Mouse (Mus musculus): ENCODE results near the gene Gm28047. TPM values are rescaled to one million over a fixed set of nuclear protein-coding genes. Genes with fewer than 3 reads are reported as not detected.

Gene Gm28047
- polyA plus RNA-seq, 1 experiment from 2014 or later, result not detected

DNA sequence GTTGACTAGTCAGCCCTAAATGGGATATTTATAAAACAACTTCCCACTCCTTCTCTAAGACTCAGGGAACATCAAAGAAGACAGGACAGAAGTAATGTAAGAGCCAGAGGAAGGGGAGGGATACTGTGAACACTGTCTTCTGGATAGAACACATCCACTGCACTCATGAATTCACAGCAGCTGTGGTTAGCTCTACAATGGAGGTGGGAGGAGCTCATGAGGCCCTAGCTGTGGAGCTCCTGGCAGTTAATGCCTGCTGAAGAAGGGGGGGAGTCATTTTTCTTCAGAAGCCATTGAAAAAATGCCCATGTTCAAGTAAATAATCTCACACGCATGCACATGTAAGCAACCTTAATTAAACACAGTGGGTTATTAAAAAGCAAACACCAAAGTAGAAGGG, 47.9 kb downstream of the Gm28047 start:
- no peaks in the 10 kb centered on the region for H3K4me1 ChIP-seq (ENCODE audit: control insufficient read depth, insufficient read depth, low read length)
- no peaks in the 10 kb centered on the region for H3K36me3 ChIP-seq (ENCODE audit: control insufficient read depth, insufficient read depth, low read length)
- no peak overlapping the region for H3K4me3 ChIP-seq (ENCODE audit: low read depth, low read length)
- H3K9me3 ChIP-seq (replicated peaks; ENCODE audit: control insufficient read depth, low read length, poor library complexity, severe bottlenecking), result no peaks in the 10 kb centered on the region
- no peaks in the 10 kb centered on the region for H3K27me3 ChIP-seq (ENCODE audit: control insufficient read depth, insufficient read depth, low read depth, low read length)
- no peak overlapping the region for H3K9ac ChIP-seq (ENCODE audit: low read depth, low read length)
- H3K4me2 ChIP-seq (ENCODE audit: low read length), result no peak overlapping the region
- H3K27ac ChIP-seq (ENCODE audit: low read length), result no peak overlapping the region
- no peak for ATAC-seq
- WGBS, result 74% methylated on average over 1 of the region's 1 CpGs

DNA sequence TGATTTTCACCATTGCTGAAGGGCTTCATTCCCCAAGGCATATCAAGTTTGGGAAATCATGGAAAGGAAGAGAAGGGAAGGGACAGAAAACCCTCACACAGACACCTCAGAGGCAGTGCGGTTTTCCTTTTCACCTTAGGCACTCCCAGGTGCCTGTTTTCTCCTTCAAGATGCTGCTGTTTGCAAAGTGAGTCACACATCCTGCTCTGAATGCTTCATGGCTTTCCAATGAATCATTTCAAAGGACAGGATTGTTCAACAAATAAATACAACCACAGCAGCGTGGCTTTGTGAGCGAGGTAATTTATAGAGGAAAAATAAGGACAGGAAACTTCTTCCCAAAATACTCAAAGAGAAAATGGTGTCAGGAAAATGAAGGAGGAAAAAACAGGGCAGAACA, 52.8 kb downstream of the Gm28047 start:
- H3K27ac ChIP-seq (ENCODE audit: low read length), result 0 out of 2 replicates have a peak overlapping the region, but pooled peaks have one; percentile 18
- H3K36me3 ChIP-seq (ENCODE audit: control insufficient read depth, insufficient read depth, low read length), result no peaks in the 10 kb centered on the region
- ATAC-seq, result no peak
- no peak overlapping the region for H3K4me2 ChIP-seq (ENCODE audit: low read length)
- H3K4me1 ChIP-seq (ENCODE audit: control insufficient read depth, insufficient read depth, low read length), result no peaks in the 10 kb centered on the region
- H3K27me3 ChIP-seq (ENCODE audit: control insufficient read depth, insufficient read depth, low read depth, low read length), result no peaks in the 10 kb centered on the region
- H3K4me3 ChIP-seq (ENCODE audit: low read depth, low read length), result no peak overlapping the region
- 86% methylated on average over 3 of the region's 3 CpGs for WGBS
- no peak overlapping the region for H3K9ac ChIP-seq (ENCODE audit: low read depth, low read length)
- no peaks in the 10 kb centered on the region for H3K9me3 ChIP-seq (replicated peaks; ENCODE audit: control insufficient read depth, low read length, poor library complexity, severe bottlenecking)

DNA sequence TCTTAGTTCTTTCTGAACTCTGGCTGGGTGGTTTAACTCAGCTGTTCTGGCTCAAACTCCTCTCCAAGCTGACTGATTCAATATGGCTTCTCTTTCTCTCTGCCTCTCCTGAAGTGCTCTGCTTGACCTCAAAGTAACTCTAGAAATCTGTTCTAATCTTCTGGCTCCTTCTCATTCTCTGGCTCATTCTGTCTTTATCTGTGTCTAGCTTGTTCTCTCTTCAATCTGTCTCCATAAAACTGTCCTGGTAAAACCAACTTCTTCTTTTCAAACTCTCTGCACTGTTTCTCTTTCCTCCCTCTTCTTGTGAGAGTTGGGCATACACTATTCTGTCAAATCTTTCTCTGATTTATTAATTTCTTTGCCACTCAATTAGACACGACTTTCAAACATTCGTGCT, 57.0 kb downstream of the Gm28047 start:
- WGBS, result 96% methylated on average over 2 of the region's 2 CpGs
- ATAC-seq, result no peak
- no peaks in the 10 kb centered on the region for H3K9me3 ChIP-seq (replicated peaks; ENCODE audit: control insufficient read depth, low read length, poor library complexity, severe bottlenecking)
- H3K4me3 ChIP-seq (ENCODE audit: low read depth, low read length), result no peak overlapping the region
- no peaks in the 10 kb centered on the region for H3K4me1 ChIP-seq (ENCODE audit: control insufficient read depth, insufficient read depth, low read length)
- no peaks in the 10 kb centered on the region for H3K27me3 ChIP-seq (ENCODE audit: control insufficient read depth, insufficient read depth, low read depth, low read length)
- H3K36me3 ChIP-seq (ENCODE audit: control insufficient read depth, insufficient read depth, low read length), result no peaks in the 10 kb centered on the region
- no peak overlapping the region for H3K27ac ChIP-seq (ENCODE audit: low read length)
- no peak overlapping the region for H3K4me2 ChIP-seq (ENCODE audit: low read length)
- H3K9ac ChIP-seq (ENCODE audit: low read depth, low read length), result no peak overlapping the region

DNA sequence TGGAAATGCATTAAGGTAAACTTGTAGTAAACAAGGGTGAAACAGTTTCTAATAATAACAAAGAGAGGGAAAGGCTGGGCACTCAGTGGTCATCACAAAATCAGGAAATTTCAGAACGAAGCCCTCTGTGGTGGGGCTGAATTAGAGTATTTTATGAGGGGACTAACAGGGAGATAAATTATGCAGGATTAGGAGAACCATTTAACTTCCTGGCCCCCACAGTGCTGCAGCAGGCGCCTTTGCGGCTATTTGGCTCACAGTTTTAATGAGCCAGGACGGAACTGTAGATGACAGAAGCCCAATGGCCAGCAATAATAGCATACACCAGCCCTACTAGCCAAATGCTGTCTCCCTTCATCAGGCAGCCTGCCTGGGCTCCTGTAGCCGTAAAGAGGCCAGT, 61.2 kb downstream of the Gm28047 start:
- no peak overlapping the region for H3K4me3 ChIP-seq (ENCODE audit: low read depth, low read length)
- H3K4me1 ChIP-seq (ENCODE audit: control insufficient read depth, insufficient read depth, low read length), result no peaks in the 10 kb centered on the region; the same call in 1 of the 2 replicates
- no peaks in the 10 kb centered on the region for H3K9me3 ChIP-seq (replicated peaks; ENCODE audit: control insufficient read depth, low read length, poor library complexity, severe bottlenecking)
- no peak for ATAC-seq
- no peaks in the 10 kb centered on the region for H3K36me3 ChIP-seq (ENCODE audit: control insufficient read depth, insufficient read depth, low read length)
- H3K27ac ChIP-seq (ENCODE audit: low read length), result no peak overlapping the region
- H3K4me2 ChIP-seq (ENCODE audit: low read length), result no peak overlapping the region
- H3K9ac ChIP-seq (ENCODE audit: low read depth, low read length), result no peak overlapping the region
- 73% methylated on average over 5 of the region's 5 CpGs for whole genome bisulfite sequencing
- H3K27me3 ChIP-seq (ENCODE audit: control insufficient read depth, insufficient read depth, low read depth, low read length), result no peaks in the 10 kb centered on the region

DNA sequence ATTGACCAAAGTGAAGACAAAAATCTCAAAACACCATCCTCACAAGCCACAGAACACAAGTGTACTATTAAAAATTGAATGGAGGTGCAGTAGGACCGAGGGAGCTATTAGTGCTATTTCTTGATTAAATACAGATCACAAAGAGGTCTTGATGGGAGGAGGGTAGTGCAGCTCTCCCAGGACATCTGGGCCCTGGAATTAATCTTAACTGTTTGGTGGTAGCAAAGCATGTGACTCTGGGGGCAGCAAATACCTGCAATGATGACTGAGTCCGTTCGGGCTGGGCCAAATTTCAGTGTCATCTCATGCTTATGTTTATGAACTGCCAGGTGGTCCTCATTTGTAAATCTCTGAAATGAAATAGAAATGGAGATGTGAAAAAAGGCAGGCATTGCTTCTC, 61.8 kb downstream of the Gm28047 start:
- Histone ChIP-seq H3K27ac (ENCODE audit: low read length) (no peak overlapping the region), H3K9me3 (replicated peaks; ENCODE audit: control insufficient read depth, low read length, poor library complexity, severe bottlenecking) (no peaks in the 10 kb centered on the region), H3K36me3 (ENCODE audit: control insufficient read depth, insufficient read depth, low read length) (no peaks in the 10 kb centered on the region), H3K4me3 (ENCODE audit: low read depth, low read length) (no peak overlapping the region), H3K4me2 (ENCODE audit: low read length) (no peak overlapping the region), H3K27me3 (ENCODE audit: control insufficient read depth, insufficient read depth, low read depth, low read length) (no peaks in the 10 kb centered on the region), H3K4me1 (ENCODE audit: control insufficient read depth, insufficient read depth, low read length) (no peaks in the 10 kb centered on the region; the same call in 1 of the 2 replicates), H3K9ac (ENCODE audit: low read depth, low read length) (no peak overlapping the region)
- WGBS, result 88% methylated on average over 3 of the region's 3 CpGs
- no peak for ATAC-seq

DNA sequence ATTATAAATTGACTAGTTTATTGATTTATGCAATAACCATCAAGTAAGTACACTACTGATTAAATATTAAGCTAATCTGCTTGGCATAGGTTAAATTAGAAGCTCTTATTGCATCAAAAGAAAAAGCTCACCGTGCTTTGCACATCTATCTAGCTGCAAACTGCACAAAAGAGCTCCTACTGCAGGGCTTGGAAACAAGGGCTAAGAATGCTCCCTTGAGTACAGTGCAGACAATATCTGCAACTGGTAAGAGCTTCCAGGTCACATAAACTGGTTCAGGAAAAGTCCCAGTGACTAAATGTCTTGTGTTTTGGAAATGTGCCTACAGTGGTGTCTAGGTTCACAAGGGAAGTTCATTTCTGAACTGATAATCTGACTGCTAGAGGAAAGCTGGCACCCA, 62.4 kb downstream of the Gm28047 start:
- H3K9ac ChIP-seq (ENCODE audit: low read depth, low read length), result no peak overlapping the region
- H3K9me3 ChIP-seq (replicated peaks; ENCODE audit: control insufficient read depth, low read length, poor library complexity, severe bottlenecking), result no peaks in the 10 kb centered on the region
- no peak overlapping the region for H3K27ac ChIP-seq (ENCODE audit: low read length)
- WGBS, result 79% methylated on average over 1 of the region's 1 CpGs
- no peak overlapping the region for H3K4me3 ChIP-seq (ENCODE audit: low read depth, low read length)
- no peaks in the 10 kb centered on the region for H3K27me3 ChIP-seq (ENCODE audit: control insufficient read depth, insufficient read depth, low read depth, low read length)
- ATAC-seq, result no peak
- no peaks in the 10 kb centered on the region; the same call in 1 of the 2 replicates for H3K4me1 ChIP-seq (ENCODE audit: control insufficient read depth, insufficient read depth, low read length)
- H3K4me2 ChIP-seq (ENCODE audit: low read length), result no peak overlapping the region
- H3K36me3 ChIP-seq (ENCODE audit: control insufficient read depth, insufficient read depth, low read length), result no peaks in the 10 kb centered on the region

DNA sequence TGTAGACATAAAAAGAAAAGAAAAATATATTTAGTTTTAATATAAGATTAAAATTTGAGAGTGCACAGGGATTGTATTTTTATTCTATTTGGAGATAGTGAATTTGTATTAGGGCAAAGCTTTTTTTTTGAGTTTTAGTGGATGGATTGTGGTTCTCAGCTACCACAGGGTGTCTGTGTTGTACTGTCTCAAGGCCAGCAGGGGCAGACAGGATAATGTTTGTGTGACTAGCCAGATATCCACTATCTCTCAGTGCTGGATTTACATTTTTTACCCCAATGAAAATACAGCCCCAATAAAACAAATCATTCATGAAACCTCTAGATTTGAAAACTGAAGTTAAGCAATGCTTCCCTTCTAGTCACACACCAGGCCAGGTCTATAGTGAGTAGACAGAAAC, 67.3 kb downstream of the Gm28047 start:
- H3K4me3 ChIP-seq (ENCODE audit: low read depth, low read length), result no peak overlapping the region
- H3K36me3 ChIP-seq (ENCODE audit: control insufficient read depth, insufficient read depth, low read length), result peaks cover 5% of the 10 kb centered on the region; the same call in 1 of the 2 replicates
- no peaks in the 10 kb centered on the region for H3K27me3 ChIP-seq (ENCODE audit: control insufficient read depth, insufficient read depth, low read depth, low read length)
- no peaks in the 10 kb centered on the region; the same call in 1 of the 2 replicates for H3K4me1 ChIP-seq (ENCODE audit: control insufficient read depth, insufficient read depth, low read length)
- H3K9me3 ChIP-seq (replicated peaks; ENCODE audit: control insufficient read depth, low read length, poor library complexity, severe bottlenecking), result no peaks in the 10 kb centered on the region
- no peak overlapping the region for H3K4me2 ChIP-seq (ENCODE audit: low read length)
- no peak for ATAC-seq
- H3K9ac ChIP-seq (ENCODE audit: low read depth, low read length), result no peak overlapping the region
- no peak overlapping the region for H3K27ac ChIP-seq (ENCODE audit: low read length)

DNA sequence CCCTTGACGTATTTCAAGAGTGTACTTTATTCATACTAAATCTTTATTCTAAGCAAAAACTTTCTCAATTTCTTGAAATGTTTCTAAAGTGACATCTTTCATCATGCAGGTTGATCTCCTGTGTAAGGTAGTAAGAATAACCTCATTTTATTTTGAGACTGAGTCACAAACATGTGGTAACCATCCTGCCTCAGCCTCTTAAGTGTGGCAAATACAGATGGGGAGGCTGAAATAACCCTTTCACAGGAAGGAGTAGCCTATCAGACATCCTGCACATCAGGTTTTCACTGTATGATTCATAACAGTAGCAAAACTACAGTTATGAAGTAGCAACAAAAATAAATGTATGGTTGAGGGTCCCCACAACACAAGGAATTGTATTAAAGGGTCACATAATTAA, 69.3 kb downstream of the Gm28047 start:
- H3K4me2 ChIP-seq (ENCODE audit: low read length), result no peak overlapping the region
- peaks cover 10% of the 10 kb centered on the region for H3K36me3 ChIP-seq (ENCODE audit: control insufficient read depth, insufficient read depth, low read length)
- H3K9ac ChIP-seq (ENCODE audit: low read depth, low read length), result no peak overlapping the region
- WGBS, result 94% methylated on average over 1 of the region's 1 CpGs
- no peaks in the 10 kb centered on the region for H3K27me3 ChIP-seq (ENCODE audit: control insufficient read depth, insufficient read depth, low read depth, low read length)
- no peak overlapping the region for H3K27ac ChIP-seq (ENCODE audit: low read length)
- no peak overlapping the region for H3K4me3 ChIP-seq (ENCODE audit: low read depth, low read length)
- H3K4me1 ChIP-seq (ENCODE audit: control insufficient read depth, insufficient read depth, low read length), result no peaks in the 10 kb centered on the region
- H3K9me3 ChIP-seq (replicated peaks; ENCODE audit: control insufficient read depth, low read length, poor library complexity, severe bottlenecking), result no peaks in the 10 kb centered on the region
- ATAC-seq, result no peak

DNA sequence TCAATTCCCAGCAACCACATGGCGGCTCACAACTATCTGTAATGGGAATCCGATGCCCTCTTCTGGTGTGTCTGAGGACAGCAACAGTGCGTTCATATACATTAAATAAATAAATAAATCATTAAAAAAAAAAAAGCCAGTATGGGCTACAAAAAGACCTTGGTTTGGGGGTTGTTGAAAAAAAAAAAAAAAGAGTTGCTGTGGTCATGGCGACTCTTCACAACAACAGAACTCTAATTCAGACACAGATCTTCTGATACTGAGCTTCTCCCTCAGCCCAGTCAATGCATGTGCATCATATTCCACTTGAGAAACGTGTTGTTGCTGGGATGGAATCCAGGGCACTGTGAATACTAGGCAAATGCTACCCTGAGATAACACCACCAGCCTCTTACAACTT, 72.3 kb downstream of the Gm28047 start:
- Histone ChIP-seq H3K9ac (ENCODE audit: low read depth, low read length) (no peak overlapping the region), H3K4me1 (ENCODE audit: control insufficient read depth, insufficient read depth, low read length) (no peaks in the 10 kb centered on the region), H3K27ac (ENCODE audit: low read length) (no peak overlapping the region), H3K9me3 (replicated peaks; ENCODE audit: control insufficient read depth, low read length, poor library complexity, severe bottlenecking) (no peaks in the 10 kb centered on the region), H3K4me2 (ENCODE audit: low read length) (no peak overlapping the region), H3K27me3 (ENCODE audit: control insufficient read depth, insufficient read depth, low read depth, low read length) (no peaks in the 10 kb centered on the region), H3K4me3 (ENCODE audit: low read depth, low read length) (no peak overlapping the region), H3K36me3 (ENCODE audit: control insufficient read depth, insufficient read depth, low read length) (peaks cover 10% of the 10 kb centered on the region)
- no peak for ATAC-seq
- 99% methylated on average over 5 of the region's 5 CpGs for WGBS

DNA sequence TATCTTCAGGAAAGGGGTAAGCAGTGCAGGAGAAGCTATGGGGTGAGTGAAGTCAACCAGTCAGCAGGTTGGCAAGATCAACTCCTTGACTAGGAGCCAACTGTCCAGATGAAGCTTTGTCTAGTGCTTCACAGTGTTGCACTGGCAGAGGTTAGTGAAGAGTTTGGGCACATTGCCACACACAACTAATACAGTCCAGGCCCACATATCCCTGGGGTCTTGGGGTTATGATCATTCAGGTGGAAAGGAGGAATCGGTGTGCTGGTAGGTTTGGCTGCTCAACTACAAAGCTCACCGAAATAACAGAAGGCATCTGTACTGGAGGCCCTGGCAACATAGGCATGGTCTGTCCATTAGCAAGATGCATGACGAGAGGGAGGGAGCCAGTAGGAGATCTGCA, 77.4 kb downstream of the Gm28047 start:
- no peaks in the 10 kb centered on the region for H3K9me3 ChIP-seq (replicated peaks; ENCODE audit: control insufficient read depth, low read length, poor library complexity, severe bottlenecking)
- H3K4me3 ChIP-seq (ENCODE audit: low read depth, low read length), result no peak overlapping the region
- no peak overlapping the region for H3K9ac ChIP-seq (ENCODE audit: low read depth, low read length)
- no peak overlapping the region for H3K27ac ChIP-seq (ENCODE audit: low read length)
- no peaks in the 10 kb centered on the region; the same call in 1 of the 2 replicates for H3K4me1 ChIP-seq (ENCODE audit: control insufficient read depth, insufficient read depth, low read length)
- no peak for ATAC-seq
- H3K36me3 ChIP-seq (ENCODE audit: control insufficient read depth, insufficient read depth, low read length), result peaks cover 10% of the 10 kb centered on the region
- H3K27me3 ChIP-seq (ENCODE audit: control insufficient read depth, insufficient read depth, low read depth, low read length), result no peaks in the 10 kb centered on the region
- no peak overlapping the region for H3K4me2 ChIP-seq (ENCODE audit: low read length)
- WGBS, result 88% methylated on average over 3 of the region's 3 CpGs
